Mouse (Mus musculus) lung, postnatal 0 days (tissue): Measurements from ENCODE around the gene Psma6.

Source experiments
- CTCF ChIP-seq: IDR thresholded peaks from 2 replicates; pipeline ENCODE4 v1.5.1; 2016; ENCODE audit warnings: antibody characterized with exemption, mild to moderate bottlenecking
- EP300 ChIP-seq: IDR thresholded peaks from 2 replicates; pipeline ENCODE4 v1.6.1; 2016; ENCODE audit warnings: antibody characterized with exemption, mild to moderate bottlenecking, control low read depth

DNA sequence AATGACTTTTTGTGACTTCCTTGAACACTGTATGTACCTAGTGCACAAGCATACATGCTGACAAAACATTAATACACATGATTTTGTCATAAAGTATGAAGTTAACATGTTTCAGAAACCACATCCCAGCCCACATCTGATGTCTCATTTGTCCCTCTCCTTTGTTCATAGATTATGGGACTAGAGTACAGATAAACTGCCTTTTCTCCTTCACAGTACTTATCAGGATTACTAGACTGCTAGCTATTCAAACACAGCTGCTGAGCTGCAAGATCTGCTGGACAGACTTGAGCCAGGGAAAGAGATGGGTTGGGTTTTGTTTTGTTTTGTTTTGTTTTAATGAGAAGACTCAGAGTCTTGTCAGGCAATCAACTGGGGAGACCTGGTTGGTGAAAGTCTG is 8.1 kb downstream of the Psma6 start:
- TF ChIP-seq CTCF (no peak), EP300 (no peak)
